Mouse (Mus musculus) spleen, adult 12 weeks (tissue): ENCODE data around the gene Panx1.

ENCODE experiments used
- DNase-seq: peaks from one replicate; pipeline ENCODE4 v3.0.0; 2022; ENCODE audit warnings: low spot score

Gene Panx1

DNA sequence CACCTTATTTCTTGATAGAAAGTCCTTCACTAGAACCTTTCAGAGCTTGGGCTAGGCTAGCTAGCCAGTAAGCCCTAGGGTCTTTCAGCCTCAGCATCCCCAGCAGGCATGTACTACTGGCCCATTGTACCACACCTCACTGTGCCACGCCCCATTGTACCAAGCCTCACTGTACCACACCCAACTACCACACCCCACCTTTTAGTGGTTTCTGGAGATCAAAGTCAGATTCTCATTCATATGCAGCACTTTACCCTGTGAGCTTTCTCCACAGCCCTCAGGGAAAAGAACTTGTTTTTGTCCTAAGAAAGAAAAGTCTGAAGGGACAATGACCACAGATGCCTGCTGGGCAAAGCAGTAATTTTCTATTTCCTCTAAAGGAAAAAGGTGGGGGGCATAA is 22.2 kb downstream of the Panx1 start:
- no peak for DNase-seq

DNA sequence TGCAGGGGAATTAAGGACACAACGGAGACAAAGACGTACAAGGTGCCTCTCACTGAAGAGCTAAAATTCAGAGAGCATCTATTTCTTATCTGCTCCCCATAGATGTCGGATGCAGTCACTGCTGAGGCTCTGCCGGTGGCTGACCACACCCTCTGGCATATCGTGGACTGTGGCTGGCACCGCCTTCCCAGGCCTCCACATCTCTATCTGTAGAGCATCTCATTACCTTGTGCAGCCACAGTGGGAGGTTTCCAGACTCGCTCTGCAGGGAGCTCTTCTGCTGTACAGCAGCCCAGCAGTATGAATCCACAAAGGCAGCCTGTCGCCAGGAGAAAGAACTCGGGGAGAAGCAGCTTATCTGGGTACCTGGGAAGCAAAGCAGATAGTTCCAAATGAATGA is 24.1 kb downstream of the Panx1 start:
- no peak for DNase-seq

DNA sequence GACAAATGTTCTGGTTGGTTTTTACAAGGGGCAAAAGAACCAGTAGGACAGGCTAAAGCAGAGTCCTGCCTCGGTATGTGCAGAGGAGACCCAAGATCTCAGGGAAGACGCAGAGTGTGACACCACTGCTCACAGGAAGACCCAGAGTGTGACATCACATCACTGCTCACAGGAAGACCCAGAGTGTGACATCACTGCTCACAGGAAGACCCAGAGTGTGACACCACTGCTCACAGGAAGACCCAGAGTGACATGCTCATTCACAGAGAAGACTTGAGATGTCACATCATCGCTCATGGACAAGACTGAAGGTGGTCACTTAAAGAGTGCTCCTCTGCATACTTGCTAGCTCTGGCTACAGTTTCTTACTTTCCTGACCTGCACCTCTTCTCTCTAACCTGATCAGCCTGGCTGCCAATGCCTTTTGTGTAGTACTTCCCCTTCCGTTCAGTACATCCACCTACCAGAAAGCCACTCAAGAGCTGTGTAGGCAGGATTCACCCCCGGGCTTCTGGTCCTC is 24.7 kb downstream of the Panx1 start:
- DNase-seq = no peak

- DNase-seq = no peak
These were observed 26.5 kb downstream of the Panx1 start for GRCm38 (mm10) chr9:15018756-15019131.

DNA sequence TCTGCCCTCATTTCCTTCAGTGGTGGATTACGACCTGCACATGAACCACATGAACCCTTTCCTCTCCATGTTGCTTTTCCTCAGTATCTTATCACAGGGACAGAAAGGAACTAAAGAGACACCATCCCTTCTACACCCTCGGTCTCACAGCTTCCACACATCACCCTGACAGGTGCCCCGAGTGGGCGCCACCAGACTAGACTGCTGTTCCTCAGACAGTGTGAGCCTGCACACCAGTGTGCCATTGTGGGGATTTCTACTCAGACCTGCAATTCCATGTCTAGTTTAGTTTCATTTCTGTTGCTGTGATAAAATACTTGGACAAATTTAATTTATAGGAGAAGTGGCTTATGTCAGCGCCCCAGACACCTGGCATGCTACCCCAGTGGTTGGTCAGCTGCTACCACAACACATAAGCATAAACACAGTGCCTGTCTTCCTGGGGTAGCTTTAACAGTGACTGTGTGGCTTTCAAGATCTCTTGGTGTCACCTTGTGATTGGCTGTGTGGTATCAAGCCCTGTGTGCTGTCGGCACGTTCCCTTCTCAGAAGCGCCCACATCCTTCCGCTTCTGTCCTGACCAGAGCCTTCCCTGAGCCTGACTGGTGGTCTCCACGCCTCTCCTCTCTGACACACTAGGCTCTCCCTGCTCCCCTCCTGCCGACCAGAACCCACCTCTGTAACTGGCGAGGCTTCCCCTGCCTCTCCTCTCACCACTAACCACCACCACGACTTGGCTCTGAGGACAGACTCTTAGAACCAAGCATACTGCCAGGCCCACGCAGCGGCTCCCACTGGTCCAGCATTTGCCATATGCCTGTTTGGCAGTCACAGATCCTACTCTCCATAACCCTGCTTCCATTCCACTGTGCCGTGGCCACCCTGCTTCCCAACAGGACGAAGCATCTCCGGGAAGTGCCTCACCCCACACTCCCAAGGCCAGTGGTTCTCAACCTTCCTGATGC is 27.2 kb downstream of the Panx1 start:
- peak; percentile 19 for DNase-seq

- peak; percentile 55 for DNase-seq
These were observed 29.9 kb downstream of the Panx1 start for GRCm38 (mm10) chr9:15015223-15015956.

DNA sequence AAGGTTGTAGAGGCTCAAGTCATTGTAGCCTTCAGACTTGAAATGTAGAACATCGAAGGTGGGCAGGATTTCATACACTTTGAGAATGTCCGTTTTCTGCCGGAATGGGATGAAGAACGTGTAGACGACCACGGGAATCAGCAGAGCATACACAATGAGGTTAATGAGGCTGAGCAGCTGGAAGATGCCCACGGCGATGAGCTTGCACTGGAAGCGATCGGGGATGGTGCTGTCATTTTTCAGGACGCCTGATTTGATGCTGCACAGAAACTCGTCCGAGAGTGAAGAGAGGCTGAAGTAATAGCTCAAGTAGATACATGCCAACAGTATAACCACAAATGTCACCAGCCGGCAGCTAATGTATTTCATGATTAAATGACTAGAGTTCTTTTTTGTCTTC is 37.7 kb downstream of the Panx1 start:
- DNase-seq = no peak

- DNase-seq = no peak
These were observed 41.0 kb downstream of the Panx1 start for GRCm38 (mm10) chr9:15004298-15004685.

GRCm38 (mm10) chr9:15003676-15004297 is 41.5 kb downstream of the Panx1 start:
- no peak for DNase-seq

DNA sequence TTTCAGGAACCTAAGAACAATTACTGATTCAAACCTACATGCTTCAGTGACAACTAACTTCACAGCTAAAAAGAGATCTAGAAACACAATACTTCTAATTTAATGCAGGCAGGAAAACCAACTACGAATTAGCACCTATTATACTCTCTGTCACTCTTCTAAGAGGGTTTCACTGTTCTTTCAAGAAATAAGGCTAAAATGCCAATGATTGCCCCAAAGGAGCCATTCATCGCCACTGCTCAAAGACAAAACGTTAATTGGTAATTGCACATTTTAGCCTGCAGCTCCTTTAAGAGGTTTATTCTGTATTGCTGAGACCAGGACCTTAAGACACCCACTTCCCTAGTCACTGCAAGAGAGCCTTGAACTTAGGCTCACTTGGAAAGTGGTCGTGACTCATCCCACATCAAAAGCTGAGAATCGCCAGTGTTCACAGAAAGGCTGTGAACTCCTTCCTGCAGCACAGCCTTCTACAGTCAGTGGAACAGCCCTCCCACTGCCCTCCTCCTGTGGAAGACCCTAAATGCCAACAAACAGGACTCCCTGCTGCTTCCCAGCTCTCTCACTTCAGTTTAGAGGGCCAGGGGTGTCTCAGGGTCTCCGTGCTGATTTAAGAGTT is 42.2 kb downstream of the Panx1 start:
- DNase-seq = no peak

DNA sequence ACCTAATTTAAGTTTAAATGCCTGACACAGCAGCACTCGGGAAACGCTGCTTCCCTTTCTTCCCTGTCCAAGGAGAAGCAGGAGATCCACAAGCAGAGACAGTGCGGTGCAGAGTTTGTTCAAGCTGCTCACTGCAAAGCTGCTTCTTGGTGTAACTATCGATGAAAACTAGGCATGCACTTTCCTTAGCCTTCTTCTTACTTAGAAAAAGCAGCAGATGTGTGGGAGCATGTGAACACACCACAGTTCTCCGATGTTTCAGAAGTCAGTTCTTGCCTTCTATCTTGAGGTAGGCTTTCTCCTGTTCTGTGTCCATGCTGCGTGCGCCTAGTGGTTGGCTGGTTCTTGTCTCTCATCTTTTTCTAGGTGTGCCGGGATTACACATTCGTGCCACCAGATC is 46.5 kb downstream of the Panx1 start:
- no peak for DNase-seq

GRCm38 (mm10) chr9:14997271-14998055 is 47.8 kb downstream of the Panx1 start:
- no peak for DNase-seq

DNA sequence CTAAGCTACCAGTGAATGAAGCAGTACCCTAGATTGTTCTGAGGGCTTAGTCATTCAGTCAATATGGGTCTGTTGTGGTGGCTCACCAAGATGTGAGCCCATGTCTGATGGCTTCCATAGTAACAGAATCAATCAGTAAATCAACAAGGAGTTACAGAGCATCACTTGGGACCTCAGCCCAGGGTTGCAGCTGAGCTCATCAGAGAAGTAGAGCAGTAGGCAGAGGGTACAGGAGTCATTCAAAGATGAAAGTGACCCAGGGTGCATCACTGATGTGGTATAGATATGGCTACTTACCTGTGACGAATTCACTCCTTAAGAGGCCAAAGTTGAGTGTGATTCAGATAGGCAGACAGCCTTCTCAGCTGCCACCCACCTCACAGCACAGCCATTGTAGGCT is 49.8 kb downstream of the Panx1 start:
- no peak for DNase-seq

DNA sequence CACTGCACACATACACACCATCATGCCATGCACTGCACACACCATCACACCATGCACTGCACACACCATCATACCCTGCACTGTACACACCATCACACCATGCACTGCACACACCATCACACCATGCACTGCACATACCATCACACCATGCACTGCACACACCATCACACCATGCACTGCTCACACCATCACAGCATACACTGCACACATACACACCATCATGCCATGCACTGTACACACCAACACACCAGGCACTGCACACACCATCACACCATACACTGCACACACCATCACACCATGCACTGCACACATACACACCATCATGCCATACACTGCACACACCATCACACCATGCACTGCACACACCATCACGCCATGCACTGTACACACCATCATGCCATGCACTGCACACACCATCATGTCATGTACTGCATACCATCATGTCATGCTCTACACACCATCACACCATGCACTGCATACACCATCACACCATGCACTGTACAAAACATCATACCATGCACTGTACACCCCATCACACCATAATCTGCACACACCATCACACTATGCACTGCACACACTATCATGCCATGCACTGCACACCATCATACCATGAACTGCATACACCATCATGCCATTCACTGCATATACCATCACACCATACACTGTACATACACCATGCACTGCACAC is 56.5 kb downstream of the Panx1 start:
- DNase-seq = no peak

DNA sequence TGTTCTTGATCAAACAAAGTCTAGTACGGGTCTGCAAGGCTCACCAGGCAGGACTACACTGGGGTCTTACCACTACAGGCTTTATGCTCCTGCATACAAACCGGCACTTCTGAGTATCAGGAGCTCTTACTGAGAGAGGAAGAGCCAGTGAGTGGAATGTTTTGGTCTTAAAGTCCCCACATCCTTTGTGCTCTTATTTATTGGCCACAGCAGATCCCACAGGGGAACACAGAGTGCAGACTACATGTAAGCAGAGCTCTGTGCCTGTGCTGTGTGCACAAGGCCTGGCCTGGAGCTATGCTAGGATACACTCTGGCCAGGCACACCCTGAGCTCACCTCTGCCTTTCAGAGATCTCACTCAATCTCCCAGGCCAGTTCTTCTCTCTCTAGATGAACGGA is 62.1 kb downstream of the Panx1 start:
- DNase-seq = no peak

DNA sequence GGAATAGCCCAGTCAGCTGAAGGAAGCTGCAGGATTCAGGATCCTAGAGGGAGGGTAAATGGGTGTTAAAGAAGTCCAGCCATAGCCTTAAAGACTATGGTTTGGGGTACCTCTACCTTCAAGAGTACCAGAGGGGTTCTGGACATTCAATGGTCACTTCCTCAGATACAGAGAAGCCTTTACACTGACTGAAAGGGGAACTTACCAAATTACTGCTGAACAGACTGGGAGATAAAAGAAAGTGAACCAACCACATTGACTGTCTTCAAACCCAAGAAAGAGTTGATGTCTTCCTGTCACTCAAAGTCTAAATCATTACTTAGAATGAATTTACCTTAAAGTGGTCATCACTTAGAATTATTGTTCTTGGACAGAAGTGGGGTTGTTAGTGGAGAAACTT is 62.6 kb downstream of the Panx1 start:
- no peak for DNase-seq

GRCm38 (mm10) chr9:14981539-14982155 is 63.6 kb downstream of the Panx1 start:
- DNase-seq = no peak

GRCm38 (mm10) chr9:14974251-14975232 is 70.7 kb downstream of the Panx1 start:
- no peak for DNase-seq

- DNase-seq = no peak
These were observed 71.5 kb downstream of the Panx1 start for GRCm38 (mm10) chr9:14973762-14974161.
